Mouse (Mus musculus) forebrain, postnatal 0 days (tissue): ENCODE measurements around the gene Dtx3l. TPM values are rescaled to one million over a fixed set of nuclear protein-coding genes. Genes with fewer than 3 reads are reported as not detected.

Experiments used
- ATAC-seq: fragments of 200-750 bp; cut with Nextera tagmentation; 2 replicates; pipeline ENCODE4 v1.8.0; 2017; ENCODE audit warnings: mild to moderate bottlenecking, moderate library complexity
- DNase-seq: peaks from one replicate; pipeline ENCODE4 v3.0.0-alpha.2; 2015
- H3K27ac ChIP-seq: fragments of 300-500 bp; sonication (generic); 2 replicates; pipeline ENCODE4 v1.5.1; 2014; ENCODE audit warnings: low read depth, mild to moderate bottlenecking, antibody characterized with exemption, low read length, moderate library complexity, mixed read lengths
- H3K27me3 ChIP-seq: fragments of 300-500 bp; sonication (generic); 2 replicates; pipeline ENCODE4 v1.6.1; 2014; ENCODE audit warnings: mild to moderate bottlenecking, low read length, mixed read lengths; ENCODE audit not compliant: insufficient read depth
- H3K36me3 ChIP-seq: fragments of 300-500 bp; sonication (generic); 2 replicates; pipeline ENCODE4 v1.6.1; 2014; ENCODE audit warnings: mild to moderate bottlenecking, moderate library complexity; ENCODE audit not compliant: insufficient read depth
- H3K4me1 ChIP-seq: fragments of 300-500 bp; sonication (generic); 2 replicates; pipeline ENCODE4 v1.6.1; 2014; ENCODE audit warnings: antibody characterized with exemption; ENCODE audit not compliant: insufficient read depth
- H3K4me2 ChIP-seq: fragments of 300-500 bp; sonication (generic); 2 replicates; pipeline ENCODE4 v1.6.1; 2014; ENCODE audit warnings: low read depth, mild to moderate bottlenecking, moderate library complexity
- H3K4me3 ChIP-seq: fragments of 300-500 bp; sonication (generic); 2 replicates; pipeline ENCODE4 v1.5.1; 2014; ENCODE audit warnings: low read depth, low read length, mixed read lengths
- H3K9ac ChIP-seq: fragments of 300-500 bp; sonication (generic); 2 replicates; pipeline ENCODE4 v1.6.1; 2014; ENCODE audit warnings: mild to moderate bottlenecking
- H3K9me3 ChIP-seq: fragments of 300-500 bp; sonication (generic); 2 replicates; pipeline ENCODE4 v1.6.1; 2016; ENCODE audit warnings: low read length
- CTCF ChIP-seq: sonication (generic); IDR thresholded peaks from 2 replicates; pipeline ENCODE4 v1.5.1; 2016; ENCODE audit warnings: antibody characterized with exemption, control low read depth, low read depth
- WGBS: fragments of 180-500 bp; shearing (Covaris S2); extraction: QIAGEN DNeasy Blood & Tissue Kit; methylation state at CpG from one replicate; pipeline ENCODE4 v1.1.7; 2014; 5-methylcytosine and 5-hydroxymethylcytosine counted together
- polyA plus RNA-seq: library from polyadenylated mRNA; unstranded; fragments of >200 nt; fragmentation: Nextera tagmentation; extraction: Ambion mirVana; gene quantifications from 2 replicates; pipeline ENCODE4 v1.2.1, GENCODE M21; 2015
- total RNA-seq: library from RNA; depleted of rRNA; stranded (reverse); fragments of >200 nt; gene quantifications from 2 replicates; pipeline ENCODE4 v1.2.3, GENCODE M21; 2014

The Dtx3l gene
- total and polyA plus RNA-seq, 2 experiments from 2014 or later: 1.1 to 2.3 TPM

- Histone ChIP-seq H3K4me3 (no peak overlapping the region), H3K4me2 (no peak overlapping the region), H3K9ac (no peak overlapping the region), H3K4me1 (no peaks in the 10 kb centered on the region), H3K27me3 (no peaks in the 10 kb centered on the region), H3K9me3 (no peaks in the 10 kb centered on the region), H3K27ac (no peak overlapping the region), H3K36me3 (no peaks in the 10 kb centered on the region)
- ATAC-seq (no peak), DNase-seq (no peak)
- no peak for TF ChIP-seq CTCF
- WGBS: 91% methylated on average over 19 of the region's 19 CpGs
Observed at GRCm38 (mm10) chr16:35932179-35933055, 6.5 kb downstream of the Dtx3l start.

DNA sequence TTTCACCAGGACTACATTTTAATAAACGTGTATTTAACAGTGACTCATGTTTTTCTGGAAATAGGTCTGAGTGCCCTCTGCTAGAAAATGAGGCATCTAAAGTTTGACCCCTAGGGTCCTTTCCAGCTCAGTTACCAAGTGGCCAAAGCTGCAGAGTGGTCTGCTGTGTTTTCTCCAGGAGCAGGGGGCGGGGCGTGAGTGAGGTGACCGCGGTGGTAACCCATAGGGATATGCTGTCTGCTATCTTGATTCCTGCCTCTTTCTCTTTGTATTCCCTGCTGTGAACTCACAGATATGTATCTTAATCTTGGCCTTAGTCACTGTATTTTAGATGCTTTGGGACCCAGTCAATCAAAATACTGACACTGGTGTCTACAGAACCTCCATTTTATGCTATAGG, 14.6 kb downstream of the Dtx3l start:
- Histone ChIP-seq H3K27me3 (no peaks in the 10 kb centered on the region), H3K9ac (no peak overlapping the region), H3K9me3 (no peaks in the 10 kb centered on the region), H3K27ac (no peak overlapping the region), H3K4me1 (no peaks in the 10 kb centered on the region), H3K4me3 (no peak overlapping the region), H3K4me2 (no peak overlapping the region), H3K36me3 (no peaks in the 10 kb centered on the region)
- ATAC-seq (no peak), DNase-seq (no peak)
- 92% methylated on average over 5 of the region's 5 CpGs for WGBS
- TF ChIP-seq CTCF: no peak

DNA sequence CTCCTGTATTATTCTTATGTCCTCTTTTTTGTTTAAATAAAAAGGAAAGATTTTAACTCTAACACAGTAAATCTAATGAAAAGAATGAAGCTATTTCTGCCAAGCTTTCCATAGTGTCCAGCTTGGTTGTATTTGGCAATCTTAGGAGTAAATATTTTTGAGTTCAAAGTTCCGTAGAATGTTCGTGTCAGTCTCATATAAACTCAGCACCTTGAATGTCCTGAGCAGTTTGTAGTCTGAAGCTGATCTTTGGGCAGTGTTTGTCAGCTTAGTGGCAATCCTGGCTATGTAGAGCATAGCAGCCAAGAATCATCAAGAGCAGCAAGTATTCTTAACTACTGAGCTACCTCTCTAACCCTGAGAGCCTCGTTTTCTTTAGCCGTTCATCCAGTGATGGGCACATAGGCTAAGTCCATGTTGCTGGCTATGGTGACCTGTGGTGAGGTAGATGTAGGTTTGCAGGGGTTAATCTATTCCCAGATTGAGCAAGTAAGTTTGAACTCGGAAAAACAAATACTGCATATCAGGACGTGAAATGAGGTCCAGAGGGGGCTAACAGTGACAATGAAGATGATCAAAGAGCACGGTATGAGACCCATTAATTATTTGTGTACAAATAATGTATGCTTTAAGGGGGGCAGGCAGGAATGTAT, 15.3 kb downstream of the Dtx3l start:
- no peak for TF ChIP-seq CTCF
- WGBS: 79% methylated on average over 7 of the region's 7 CpGs
- no peak overlapping the region for H3K4me2 ChIP-seq

GRCm38 (mm10) chr16:35922301-35922895, 16.6 kb downstream of the Dtx3l start:
- no peaks in the 10 kb centered on the region for H3K9me3 ChIP-seq
- H3K36me3 ChIP-seq: no peaks in the 10 kb centered on the region
- H3K27me3 ChIP-seq: no peaks in the 10 kb centered on the region
- DNase-seq (no peak), ATAC-seq (no peak)
- H3K4me2 ChIP-seq: no peak overlapping the region
- no peak overlapping the region for H3K27ac ChIP-seq
- no peak overlapping the region for H3K9ac ChIP-seq
- TF ChIP-seq CTCF: no peak
- WGBS: 73% methylated on average over 3 of the region's 3 CpGs
- H3K4me3 ChIP-seq: no peak overlapping the region
- no peaks in the 10 kb centered on the region for H3K4me1 ChIP-seq

More for the DNA sequence above, 15.3 kb downstream of the Dtx3l start:
- Histone ChIP-seq H3K27ac (no peak overlapping the region), H3K4me3 (no peak overlapping the region), H3K27me3 (no peaks in the 10 kb centered on the region), H3K4me1 (no peaks in the 10 kb centered on the region), H3K9ac (no peak overlapping the region), H3K9me3 (no peaks in the 10 kb centered on the region), H3K36me3 (no peaks in the 10 kb centered on the region)
- no peak for DNase-seq
- no peak for ATAC-seq

DNA sequence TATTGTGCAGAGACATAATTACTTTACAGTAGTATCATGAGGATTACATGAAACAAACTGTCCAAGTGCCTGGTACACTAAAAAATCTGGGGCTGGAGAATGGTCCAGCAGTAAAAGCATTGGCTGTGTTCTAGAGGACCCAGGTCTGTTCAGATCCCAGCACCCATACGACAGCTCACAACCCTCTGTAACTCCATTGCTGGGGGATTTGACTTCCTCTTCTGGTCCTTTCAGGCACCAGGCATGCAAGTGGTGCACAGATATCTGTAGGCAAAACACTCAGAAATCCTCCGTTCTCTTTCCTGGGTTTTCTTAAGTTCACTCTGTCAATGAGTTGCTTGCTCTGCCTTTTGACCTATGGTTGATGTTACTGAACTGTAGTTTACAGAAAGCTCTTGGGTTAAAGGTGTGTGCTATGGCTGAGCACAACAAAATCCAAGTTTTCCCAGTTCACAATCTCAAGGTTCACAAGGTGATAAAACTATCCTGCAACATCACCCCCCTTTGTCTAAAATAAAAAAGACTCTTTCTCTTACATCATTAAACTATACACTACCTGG, 17.2 kb downstream of the Dtx3l start:
- Histone ChIP-seq H3K4me3 (no peak overlapping the region), H3K27me3 (no peaks in the 10 kb centered on the region), H3K9ac (no peak overlapping the region), H3K4me1 (no peaks in the 10 kb centered on the region), H3K4me2 (no peak overlapping the region), H3K36me3 (no peaks in the 10 kb centered on the region), H3K27ac (no peak overlapping the region), H3K9me3 (no peaks in the 10 kb centered on the region)
- ATAC-seq (no peak), DNase-seq (no peak)
- WGBS: 90% methylated on average over 2 of the region's 2 CpGs
- TF ChIP-seq CTCF: no peak

- H3K9ac ChIP-seq: no peak overlapping the region
- H3K36me3 ChIP-seq: no peaks in the 10 kb centered on the region
- WGBS: 87% methylated on average over 6 of the region's 6 CpGs
- ATAC-seq (no peak), DNase-seq (no peak)
- no peak overlapping the region for H3K4me3 ChIP-seq
- no peak for TF ChIP-seq CTCF
- H3K4me1 ChIP-seq: no peaks in the 10 kb centered on the region
- no peaks in the 10 kb centered on the region for H3K27me3 ChIP-seq
- no peak overlapping the region for H3K4me2 ChIP-seq
- no peaks in the 10 kb centered on the region for H3K9me3 ChIP-seq
- H3K27ac ChIP-seq: no peak overlapping the region
Observed at GRCm38 (mm10) chr16:35918721-35919543, 20.0 kb downstream of the Dtx3l start.
